Mouse (Mus musculus): ENCODE measurements around the gene Eras. TPM values are rescaled to one million over a fixed set of nuclear protein-coding genes. Genes with fewer than 3 reads are reported as not detected.

Gene Eras
- polyA plus RNA-seq, 1 experiment from 2014 or later: not detected

DNA sequence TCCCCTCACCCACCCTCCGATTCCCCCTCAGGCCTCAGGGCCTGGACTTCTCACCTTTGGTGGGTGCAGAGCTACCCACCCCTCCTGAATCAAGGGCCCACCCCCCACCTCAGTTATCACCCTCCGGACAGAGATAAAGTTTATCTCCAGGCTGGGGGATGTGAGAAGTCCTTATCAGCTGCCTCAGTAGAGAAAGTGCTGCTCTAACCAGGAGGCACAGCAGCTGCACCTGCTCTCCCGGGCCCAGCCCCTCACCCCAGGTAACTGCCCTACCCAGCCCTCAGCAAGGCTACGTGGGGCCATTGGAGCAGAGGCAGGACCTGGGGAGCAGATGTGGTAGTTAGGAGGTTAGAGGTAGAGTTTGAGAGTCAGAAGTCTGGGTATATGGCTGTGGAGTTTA is 37.8 kb upstream of the Eras start:
- H3K4me3 ChIP-seq (ENCODE audit: low read depth, low read length): peak overlapping the region; percentile 61
- peak overlapping the region; percentile 66 for H3K9ac ChIP-seq (replicated peaks)
- ATAC-seq: no peak

DNA sequence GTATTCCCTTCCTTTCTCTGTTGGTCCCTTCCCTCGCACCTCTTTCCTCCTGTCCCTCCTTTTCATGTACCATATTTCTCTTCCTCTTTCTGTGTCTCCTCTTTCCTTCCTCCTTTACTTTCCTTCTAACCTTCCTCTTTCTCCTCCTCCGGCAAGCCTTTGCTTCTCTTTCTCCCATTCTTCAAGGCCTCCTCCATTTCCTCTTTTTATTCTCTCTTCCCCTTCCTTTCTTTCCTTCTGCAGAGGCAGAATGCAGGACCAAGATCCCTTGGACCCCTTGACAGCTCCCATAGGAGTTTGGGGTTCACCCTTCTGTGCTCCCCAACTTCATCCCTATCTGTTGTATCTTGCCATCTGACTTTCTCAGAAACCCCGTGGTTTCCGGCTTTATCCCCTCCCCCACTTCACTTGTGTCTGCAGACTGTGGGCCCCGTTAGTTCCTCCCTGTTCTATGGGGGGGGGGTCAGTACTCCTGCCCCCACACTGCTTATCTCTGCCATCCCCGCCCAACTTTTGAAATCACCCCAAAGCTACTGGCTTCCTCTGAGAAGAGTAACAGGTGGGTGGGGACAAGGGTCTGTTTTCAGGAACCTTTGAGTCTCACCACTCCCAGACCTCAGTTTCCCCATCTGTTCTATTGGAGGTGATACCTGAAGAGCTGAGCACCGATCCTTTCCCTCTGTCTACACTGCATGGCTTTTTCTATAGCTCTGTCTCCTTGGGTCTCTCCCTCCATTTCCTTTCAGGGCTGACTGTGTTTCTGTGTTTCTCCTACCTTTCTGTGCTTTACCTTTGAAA is 35.6 kb upstream of the Eras start:
- no peak overlapping the region for H3K27ac ChIP-seq (ENCODE audit: low read depth)
- ATAC-seq: no peak
- H3K27me3 ChIP-seq (ENCODE audit: insufficient read depth, low read length): no peaks in the 10 kb centered on the region
- no peaks in the 10 kb centered on the region for H3K4me1 ChIP-seq (ENCODE audit: insufficient read depth)
- peak overlapping the region; percentile 24 for H3K4me3 ChIP-seq (ENCODE audit: low read depth, low read length)
- H3K36me3 ChIP-seq (replicated peaks; ENCODE audit: insufficient read depth, low read length): no peaks in the 10 kb centered on the region
- WGBS (ENCODE audit: insufficient replicate concordance): 36% methylated on average over 7 of the region's 7 CpGs
- no peak for DNase-seq
- TF ChIP-seq CTCF (IDR thresholded peaks at IDR 0.05; ENCODE audit: low read depth) (no peak), EP300 (IDR thresholded peaks at IDR 0.05; ENCODE audit: low read depth) (no peak)
- H3K9me3 ChIP-seq (ENCODE audit: low read length): no peaks in the 10 kb centered on the region
- peak overlapping the region; percentile 58 for H3K4me2 ChIP-seq (ENCODE audit: low read depth, low read length)
- no peak overlapping the region; the same call in 1 of the 2 replicates for H3K9ac ChIP-seq (replicated peaks)

More for the DNA sequence above, 37.8 kb upstream of the Eras start:
- DNase-seq: no peak
- no peak for TF ChIP-seq EP300 (IDR thresholded peaks at IDR 0.05; ENCODE audit: low read depth)
- TF ChIP-seq CTCF (IDR thresholded peaks at IDR 0.05; ENCODE audit: low read depth): no peak
- peak overlapping the region; percentile 57 for H3K4me2 ChIP-seq (ENCODE audit: low read depth, low read length)
- H3K9me3 ChIP-seq (ENCODE audit: low read length): no peaks in the 10 kb centered on the region
- H3K27me3 ChIP-seq (ENCODE audit: insufficient read depth, low read length): no peaks in the 10 kb centered on the region
- WGBS (ENCODE audit: insufficient replicate concordance): 41% methylated on average over 4 of the region's 4 CpGs
- 0 out of 2 replicates have a peak overlapping the region, but pooled peaks have one; percentile 34 for H3K27ac ChIP-seq (ENCODE audit: low read depth)
- no peaks in the 10 kb centered on the region for H3K4me1 ChIP-seq (ENCODE audit: insufficient read depth)
- no peaks in the 10 kb centered on the region for H3K36me3 ChIP-seq (replicated peaks; ENCODE audit: insufficient read depth, low read length)

DNA sequence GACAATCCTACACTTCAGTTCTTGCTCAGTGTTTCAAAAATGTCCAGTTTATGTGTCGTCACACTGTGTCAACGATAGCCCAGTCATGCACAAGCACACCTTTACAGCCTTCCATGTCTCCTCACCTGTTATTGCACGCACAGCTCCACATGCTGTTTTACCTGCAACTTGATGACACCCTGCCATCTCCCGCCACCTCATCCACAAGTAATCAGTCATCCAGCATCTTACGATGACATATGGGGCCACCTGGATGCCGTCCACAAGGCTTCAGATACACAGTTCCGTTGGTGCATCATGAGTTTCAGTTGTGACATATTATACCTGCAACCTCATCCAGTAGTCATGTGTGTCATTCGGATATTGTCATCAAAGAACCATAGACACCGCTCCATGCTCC is 30.5 kb upstream of the Eras start:
- WGBS (ENCODE audit: insufficient replicate concordance): 89% methylated on average over 9 of the region's 9 CpGs
- H3K27me3 ChIP-seq (ENCODE audit: insufficient read depth, low read length): no peaks in the 10 kb centered on the region
- no peak for ATAC-seq
- H3K9me3 ChIP-seq (ENCODE audit: low read length): no peaks in the 10 kb centered on the region
- no peak overlapping the region for H3K4me3 ChIP-seq (ENCODE audit: low read depth, low read length)
- H3K9ac ChIP-seq (replicated peaks): no peak overlapping the region
- no peak overlapping the region for H3K27ac ChIP-seq (ENCODE audit: low read depth)
- TF ChIP-seq EP300 (IDR thresholded peaks at IDR 0.05; ENCODE audit: low read depth) (no peak), CTCF (IDR thresholded peaks at IDR 0.05; ENCODE audit: low read depth) (no peak)
- no peaks in the 10 kb centered on the region for H3K36me3 ChIP-seq (replicated peaks; ENCODE audit: insufficient read depth, low read length)
- H3K4me1 ChIP-seq (ENCODE audit: insufficient read depth): no peaks in the 10 kb centered on the region
- no peak overlapping the region for H3K4me2 ChIP-seq (ENCODE audit: low read depth, low read length)
- DNase-seq: no peak

DNA sequence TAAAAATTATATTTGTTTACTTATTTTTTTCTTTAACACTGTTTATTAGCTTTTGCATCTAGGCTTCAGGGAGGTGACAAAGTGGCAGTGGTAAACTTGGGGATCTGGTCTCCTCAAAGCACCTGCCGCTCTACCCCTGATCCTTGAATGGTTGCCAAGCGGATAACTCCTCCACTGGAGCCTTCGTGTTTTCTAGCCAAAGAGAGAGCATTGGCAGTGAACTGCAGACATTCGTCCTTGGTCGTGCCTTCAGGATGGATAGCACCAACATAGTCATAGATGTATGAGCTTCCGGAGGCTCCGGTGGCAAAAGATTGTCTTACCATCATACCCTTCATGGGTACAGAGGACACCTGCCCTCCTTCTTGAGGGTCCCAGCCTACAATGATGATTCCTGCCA is 21.7 kb upstream of the Eras start:
- no peak for TF ChIP-seq CTCF (IDR thresholded peaks at IDR 0.05; ENCODE audit: low read depth)
- TF ChIP-seq EP300 (IDR thresholded peaks at IDR 0.05; ENCODE audit: low read depth): no peak
- H3K9ac ChIP-seq (replicated peaks): no peak overlapping the region
- H3K27ac ChIP-seq (ENCODE audit: low read depth): no peak overlapping the region
- no peak overlapping the region for H3K4me3 ChIP-seq (ENCODE audit: low read depth, low read length)
- no peaks in the 10 kb centered on the region for H3K27me3 ChIP-seq (ENCODE audit: insufficient read depth, low read length)
- H3K9me3 ChIP-seq (ENCODE audit: low read length): no peaks in the 10 kb centered on the region
- DNase-seq: no peak
- 76% methylated on average over 7 of the region's 7 CpGs for WGBS (ENCODE audit: insufficient replicate concordance)
- no peaks in the 10 kb centered on the region for H3K36me3 ChIP-seq (replicated peaks; ENCODE audit: insufficient read depth, low read length)
- H3K4me1 ChIP-seq (ENCODE audit: insufficient read depth): no peaks in the 10 kb centered on the region
- no peak overlapping the region for H3K4me2 ChIP-seq (ENCODE audit: low read depth, low read length)
- ATAC-seq: no peak

DNA sequence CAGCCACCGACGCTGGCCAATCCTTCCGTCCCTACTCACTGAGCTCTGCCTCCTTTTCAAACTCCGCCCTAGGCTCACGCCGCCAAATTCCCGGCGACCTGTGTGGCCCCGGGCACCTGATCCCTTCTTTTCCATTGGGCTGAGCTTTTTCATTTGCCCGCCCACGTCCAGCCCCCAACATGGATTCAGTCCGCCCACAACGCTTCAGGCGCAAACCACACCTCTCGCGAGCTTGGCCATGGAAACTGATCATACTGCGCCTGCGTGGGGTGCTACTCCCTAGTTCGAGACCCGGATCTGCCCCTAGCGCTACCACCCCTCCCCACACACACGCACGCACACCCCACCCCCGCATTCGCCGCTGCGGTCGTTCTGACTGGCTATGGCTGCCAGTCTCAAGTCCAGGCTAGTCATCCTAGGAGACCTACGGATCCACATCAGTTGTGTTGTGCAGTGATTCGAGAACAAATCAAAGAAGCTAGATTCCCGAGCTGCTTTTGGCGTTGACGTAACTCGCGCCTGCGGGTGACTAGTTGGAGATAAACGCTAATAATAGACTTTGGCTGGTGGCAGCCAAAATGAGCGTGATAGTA is 19.6 kb upstream of the Eras start:
- Histone ChIP-seq H3K9ac (replicated peaks) (peak overlapping the region; percentile 44), H3K36me3 (replicated peaks; ENCODE audit: insufficient read depth, low read length) (no peaks in the 10 kb centered on the region), H3K9me3 (ENCODE audit: low read length) (no peaks in the 10 kb centered on the region), H3K4me2 (ENCODE audit: low read depth, low read length) (peak overlapping the region; percentile 80), H3K4me3 (ENCODE audit: low read depth, low read length) (peak overlapping the region; percentile 58), H3K27me3 (ENCODE audit: insufficient read depth, low read length) (no peaks in the 10 kb centered on the region), H3K27ac (ENCODE audit: low read depth) (no peak overlapping the region), H3K4me1 (ENCODE audit: insufficient read depth) (no peaks in the 10 kb centered on the region)
- TF ChIP-seq EP300 (IDR thresholded peaks at IDR 0.05; ENCODE audit: low read depth): no peak
- no peak for TF ChIP-seq CTCF (IDR thresholded peaks at IDR 0.05; ENCODE audit: low read depth)
- 11% methylated on average over 38 of the region's 38 CpGs for whole genome bisulfite sequencing (ENCODE audit: insufficient replicate concordance)
- ATAC-seq (peak; percentile 98), DNase-seq (peak; percentile 91)

DNA sequence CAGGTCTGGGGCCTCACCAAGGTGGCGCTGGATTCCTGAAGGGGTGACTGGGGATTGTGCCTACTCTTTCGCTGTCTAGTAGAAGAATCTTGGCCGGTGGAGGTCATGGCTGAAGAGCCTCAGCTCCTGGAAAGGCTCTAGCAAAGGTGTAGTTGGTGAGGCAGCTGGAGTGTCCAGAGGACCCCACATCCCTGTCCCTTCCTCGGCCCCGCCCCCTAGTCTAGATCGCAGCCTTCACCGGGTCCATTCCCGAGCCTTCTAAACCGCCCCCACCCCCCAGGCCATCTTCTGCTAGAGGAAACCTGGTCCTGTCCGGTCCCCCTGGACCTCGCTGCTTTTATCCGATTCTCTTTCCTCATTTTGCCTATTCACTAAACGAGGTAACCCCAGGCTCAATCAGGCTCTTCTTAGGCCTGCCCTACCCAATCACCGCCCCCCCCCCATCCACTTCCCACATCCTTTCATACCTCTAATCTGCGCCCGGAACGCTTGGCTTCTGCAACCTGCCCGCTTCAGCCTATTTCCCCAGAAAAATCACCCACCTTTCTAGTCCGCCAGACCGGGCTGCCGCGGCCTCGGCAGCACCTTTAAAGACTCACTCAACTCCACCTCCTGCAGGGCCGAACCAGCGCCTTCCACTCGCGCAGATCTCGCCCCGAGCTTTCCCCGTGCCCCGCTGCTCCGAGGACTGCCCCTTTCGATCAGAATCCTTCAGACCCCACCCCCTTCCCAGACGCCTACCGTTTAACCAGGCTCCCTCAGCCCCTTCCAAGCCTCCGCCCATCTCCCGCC is 18.9 kb upstream of the Eras start, which contains the start of gene Hdac6:
TSS of gene Hdac6 (minus strand) at position 782 of the 792 bp plus-strand sequence.
- ATAC-seq (no peak), DNase-seq (no peak)
- Histone ChIP-seq H3K27me3 (ENCODE audit: insufficient read depth, low read length) (no peaks in the 10 kb centered on the region), H3K9ac (replicated peaks) (peak within 1 kb of the TSS; percentile 44), H3K4me3 (ENCODE audit: low read depth, low read length) (peak within 1 kb of the TSS; percentile 58), H3K4me1 (ENCODE audit: insufficient read depth) (no peaks in the 10 kb centered on the region), H3K9me3 (ENCODE audit: low read length) (no peaks in the 10 kb centered on the region), H3K36me3 (replicated peaks; ENCODE audit: insufficient read depth, low read length) (no peaks in the 10 kb centered on the region), H3K27ac (ENCODE audit: low read depth) (peak within 1 kb of the TSS; percentile 51; the same call in 1 of the 2 replicates), H3K4me2 (ENCODE audit: low read depth, low read length) (peak within 1 kb of the TSS; percentile 80)
- TF ChIP-seq CTCF (IDR thresholded peaks at IDR 0.05; ENCODE audit: low read depth): no peak
- no peak for TF ChIP-seq EP300 (IDR thresholded peaks at IDR 0.05; ENCODE audit: low read depth)
- 23% methylated on average over 35 of the region's 37 CpGs for WGBS (ENCODE audit: insufficient replicate concordance)

All from liver, postnatal 0 days (tissue).